In the genomic region with DNA sequence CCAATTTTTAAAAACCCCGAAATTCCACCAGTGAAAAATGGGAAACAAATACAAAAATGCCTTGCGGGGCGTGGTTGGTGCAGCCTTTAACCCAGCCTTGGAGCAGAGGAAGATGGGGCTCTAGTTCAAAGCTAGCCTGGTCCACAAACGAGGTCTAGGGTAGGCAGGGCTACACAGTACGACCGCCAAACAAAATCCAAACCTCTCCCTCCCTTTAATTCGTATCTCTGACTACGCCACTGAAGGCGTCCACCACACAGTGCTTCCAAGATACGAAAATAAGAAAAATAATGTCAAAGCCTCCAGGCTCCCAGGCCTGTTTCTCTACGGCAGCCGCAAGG, we compare ENCODE assay signal across 8 mouse cellular contexts. TPM values are rescaled to one million over a fixed set of nuclear protein-coding genes. Genes with fewer than 3 reads are reported as not detected.
A peak's percentile ranks its signal among the peaks of the same experiment; 100 is the strongest.
DNase-seq lines count a peak whose midpoint lies in the region; ATAC-seq and TF ChIP-seq lines count a peak whose summit lies in the region.

No protein-coding gene starts in this region.

- WGBS in kidney, adult 2 months, result under 1% methylated on average over 12 of the region's 12 CpGs
- 0% methylated on average over 12 of the region's 12 CpGs for WGBS in hindbrain, embryonic 15.5 days
- under 1% methylated on average over 12 of the region's 12 CpGs for WGBS in midbrain, embryonic 13.5 days

- peak overlapping the region; percentile 76 for H3K4me3 ChIP-seq in kidney, adult 2 months (ENCODE audit: insufficient read depth, low read depth, low read length)
- H3K4me3 ChIP-seq in brown adipose tissue, adult 24 weeks (ENCODE audit: insufficient read depth, low read depth, low read length), result peak overlapping the region; percentile 81
- peak overlapping the region; percentile 87 for H3K4me3 ChIP-seq in hindbrain, embryonic 15.5 days
- peak overlapping the region; percentile 79 for H3K4me3 ChIP-seq in midbrain, embryonic 13.5 days (replicated peaks)

- no peaks in the 10 kb centered on the region; the same call in none of the 2 replicates for H3K36me3 ChIP-seq in kidney, adult 2 months (ENCODE audit: control insufficient read depth, insufficient read depth, low read length)
- H3K36me3 ChIP-seq in hindbrain, embryonic 15.5 days, result peaks cover 30% of the 10 kb centered on the region
- peaks cover 22% of the 10 kb centered on the region for H3K36me3 ChIP-seq in midbrain, embryonic 13.5 days

- no peaks in the 10 kb centered on the region for H3K9me3 ChIP-seq in hindbrain, embryonic 15.5 days
- no peaks in the 10 kb centered on the region for H3K9me3 ChIP-seq in midbrain, embryonic 13.5 days

- peaks cover 3% of the 10 kb centered on the region; the same call in 1 of the 2 replicates for H3K4me1 ChIP-seq in kidney, adult 2 months (ENCODE audit: control insufficient read depth, insufficient read depth, low read length)
- peaks cover 5% of the 10 kb centered on the region; the same call in 1 of the 2 replicates for H3K4me1 ChIP-seq in brown adipose tissue, adult 24 weeks (ENCODE audit: control insufficient read depth, insufficient read depth, insufficient read length, low read length)
- H3K4me1 ChIP-seq in hindbrain, embryonic 15.5 days (replicated peaks), result peaks cover 23% of the 10 kb centered on the region
- H3K4me1 ChIP-seq in midbrain, embryonic 13.5 days (replicated peaks), result peaks cover 30% of the 10 kb centered on the region

- H3K9ac ChIP-seq in hindbrain, embryonic 15.5 days, result peak overlapping the region; percentile 81
- peak overlapping the region; percentile 72 for H3K9ac ChIP-seq in midbrain, embryonic 13.5 days (replicated peaks)

- no peak for TF ChIP-seq POLR2A in kidney, adult 2 months (IDR thresholded peaks at IDR 0.05; ENCODE audit: low read depth, low read length)

- DNase-seq in kidney, adult 2 months, result no peak
- no peak for DNase-seq in kidney, postnatal 10 days
- no peak for DNase-seq in B cell, adult 2 months
- DNase-seq in cerebellum, adult 9-10 months, result no peak
- DNase-seq in right cerebral cortex, postnatal 25 days, result no peak

- H3K27ac ChIP-seq in kidney, adult 2 months (ENCODE audit: insufficient read depth, low read depth, low read length), result no peak overlapping the region
- H3K27ac ChIP-seq in brown adipose tissue, adult 24 weeks (replicated peaks; ENCODE audit: low read depth, low read length), result peak overlapping the region; percentile 49; the same call in 1 of the 2 replicates
- peak overlapping the region; percentile 79 for H3K27ac ChIP-seq in hindbrain, embryonic 15.5 days (replicated peaks)
- H3K27ac ChIP-seq in midbrain, embryonic 13.5 days, result peak overlapping the region; percentile 71

- no peak; the same call in 1 of the 2 replicates for ATAC-seq in hindbrain, embryonic 15.5 days (ENCODE audit: low FRiP score, low read depth)
- ATAC-seq in midbrain, embryonic 13.5 days, result peak; percentile 62; the same call in 1 of the 2 replicates

- no peaks in the 10 kb centered on the region for H3K27me3 ChIP-seq in kidney, adult 2 months (replicated peaks; ENCODE audit: control insufficient read depth, insufficient read depth, low read length)
- H3K27me3 ChIP-seq in hindbrain, embryonic 15.5 days, result no peaks in the 10 kb centered on the region
- H3K27me3 ChIP-seq in midbrain, embryonic 13.5 days, result no peaks in the 10 kb centered on the region

- peak overlapping the region; percentile 69 for H3K4me2 ChIP-seq in hindbrain, embryonic 15.5 days
- peak overlapping the region; percentile 79 for H3K4me2 ChIP-seq in midbrain, embryonic 13.5 days (replicated peaks)

- no peak for TF ChIP-seq CTCF in kidney, adult 2 months (conservative IDR thresholded peaks at IDR 0.05; ENCODE audit: insufficient read depth, insufficient read length, low read depth, low read length)

RNA-seq across cellular contexts. Expression of a gene that starts 0.4 kb away (rescaled TPM):
- 6.3 and 6.6 TPM in 2 replicates for polyA plus RNA-seq in kidney, adult 2 months (2012; rRNA removed)
- polyA plus RNA-seq in brown adipose tissue, adult 24 weeks (2012; ENCODE audit: insufficient read depth, insufficient read length, missing spikeins), result 7.9 and 8.2 TPM in 2 replicates
- 41.0 and 44.9 TPM in 2 replicates for polyA plus RNA-seq in hindbrain, embryonic 15.5 days (2015; fragmentation: Nextera tagmentation; extraction: Ambion mirVana)
- polyA plus RNA-seq in midbrain, embryonic 13.5 days (2015; fragmentation: Nextera tagmentation; extraction: Ambion mirVana), result 42.3 and 45.8 TPM in 2 replicates

RNA-seq across cellular contexts. Expression of a gene that starts 0.9 kb away (rescaled TPM):
- 18.0 and 26.1 TPM in 2 replicates for polyA plus RNA-seq in kidney, adult 2 months (2012; rRNA removed)
- polyA plus RNA-seq in brown adipose tissue, adult 24 weeks (2012; ENCODE audit: insufficient read depth, insufficient read length, missing spikeins), result 62.6 and 71.8 TPM in 2 replicates
- polyA plus RNA-seq in hindbrain, embryonic 15.5 days (2015; fragmentation: Nextera tagmentation; extraction: Ambion mirVana), result 54.4 and 67.4 TPM in 2 replicates
- polyA plus RNA-seq in midbrain, embryonic 13.5 days (2015; fragmentation: Nextera tagmentation; extraction: Ambion mirVana), result 77.6 and 78.5 TPM in 2 replicates
